Mouse (Mus musculus): ENCODE results near the gene Uqcr10. TPM values are rescaled to one million over a fixed set of nuclear protein-coding genes. Genes with fewer than 3 reads are reported as not detected.

The Uqcr10 gene
- 1,046 and 1,532 TPM in 2 replicates for polyA plus RNA-seq (2016; fragmentation: Nextera tagmentation; extraction: Ambion mirVana)

DNA sequence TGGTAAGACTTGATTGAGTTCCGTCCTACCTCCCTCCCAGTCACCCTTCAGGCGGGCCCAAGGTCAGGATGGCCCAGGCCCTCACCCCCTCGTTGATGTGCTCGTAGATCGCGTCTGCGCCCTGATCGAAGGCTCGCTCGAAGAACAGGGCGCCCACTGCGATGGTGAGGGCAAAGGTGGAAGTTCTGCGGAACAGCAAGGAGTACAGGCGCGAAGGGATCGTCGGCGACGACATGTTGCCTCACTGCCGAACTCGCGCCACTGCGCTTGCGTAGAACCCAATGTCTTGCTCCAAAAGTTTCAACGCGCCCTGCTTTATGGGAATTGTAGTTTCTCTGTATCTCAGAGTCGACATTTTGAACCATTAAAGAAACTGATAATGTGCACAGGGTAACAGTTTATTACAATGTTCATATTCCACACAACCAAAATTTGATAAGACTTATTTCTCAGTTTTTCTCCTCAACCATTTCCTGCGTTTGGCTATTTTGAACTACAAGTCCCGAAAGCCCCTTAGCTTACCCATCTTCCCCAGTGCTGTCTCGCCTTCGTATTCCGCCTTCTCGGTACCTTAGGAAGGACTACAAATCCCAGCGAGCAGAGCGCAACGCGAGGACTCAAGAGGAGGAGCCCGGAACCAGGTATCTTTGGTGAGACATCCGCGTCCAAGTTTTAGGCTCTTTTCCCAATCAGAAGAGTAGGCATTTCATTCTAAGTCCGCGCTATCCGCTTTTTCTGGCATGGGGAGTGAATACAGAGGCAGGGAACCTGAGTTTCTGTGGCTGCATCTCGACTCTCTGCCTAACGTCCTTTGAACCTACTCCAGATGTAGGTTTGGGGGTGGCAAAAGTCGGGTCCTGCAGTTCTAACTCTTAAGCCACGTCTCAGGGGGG, at the start of gene Uqcr10, which contains the start of gene Zmat5:
Gene Uqcr10, minus strand, starts transcription at position 271 of the 893 bp plus-strand sequence.
Gene Zmat5, plus strand, starts transcription at position 607 of the 893 bp plus-strand sequence.
- WGBS: under 1% methylated on average over 47 of the region's 47 CpGs
- no peaks in the 10 kb centered on the region for H3K27me3 ChIP-seq (ENCODE audit: insufficient read depth, poor library complexity, severe bottlenecking)
- peaks cover 13% of the 10 kb centered on the region for H3K4me1 ChIP-seq
- peak; percentile 97 for DNase-seq (ENCODE audit: low spot score)
- no peaks in the 10 kb centered on the region for H3K9me3 ChIP-seq
- H3K4me3 ChIP-seq: peak within 1 kb of the TSS; percentile 78
- peaks cover 30% of the 10 kb centered on the region for H3K36me3 ChIP-seq
- H3K27ac ChIP-seq: peak within 1 kb of the TSS; percentile 92

DNA sequence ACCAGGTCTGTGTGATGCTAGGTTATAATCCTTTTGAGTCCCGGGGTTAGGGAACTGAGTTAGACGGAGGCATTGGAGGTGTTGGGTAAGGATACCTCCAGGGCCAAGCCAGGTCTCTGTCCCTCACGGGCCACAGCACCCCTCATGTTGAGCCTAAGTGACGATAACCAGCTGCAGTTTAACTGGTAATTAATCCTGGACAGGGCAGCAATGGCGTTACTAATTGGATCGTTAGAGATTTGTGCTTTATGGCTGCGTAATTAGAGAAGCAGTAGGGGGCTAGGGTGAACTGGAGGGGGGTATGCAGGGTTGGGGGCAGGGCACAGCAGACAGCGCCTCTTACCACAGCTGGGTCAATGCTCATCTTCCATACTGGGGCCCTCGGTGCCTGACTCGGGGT, 48.7 kb upstream of the Uqcr10 start:
- Histone ChIP-seq H3K27ac (no peak overlapping the region), H3K4me3 (no peak overlapping the region), H3K27me3 (ENCODE audit: insufficient read depth, poor library complexity, severe bottlenecking) (peaks cover 66% of the 10 kb centered on the region), H3K36me3 (no peaks in the 10 kb centered on the region), H3K4me1 (peaks cover 5% of the 10 kb centered on the region; the same call in 1 of the 2 replicates), H3K9me3 (no peaks in the 10 kb centered on the region)
- no peak for DNase-seq (ENCODE audit: low spot score)
- 45% methylated on average over 10 of the region's 10 CpGs for WGBS

DNA sequence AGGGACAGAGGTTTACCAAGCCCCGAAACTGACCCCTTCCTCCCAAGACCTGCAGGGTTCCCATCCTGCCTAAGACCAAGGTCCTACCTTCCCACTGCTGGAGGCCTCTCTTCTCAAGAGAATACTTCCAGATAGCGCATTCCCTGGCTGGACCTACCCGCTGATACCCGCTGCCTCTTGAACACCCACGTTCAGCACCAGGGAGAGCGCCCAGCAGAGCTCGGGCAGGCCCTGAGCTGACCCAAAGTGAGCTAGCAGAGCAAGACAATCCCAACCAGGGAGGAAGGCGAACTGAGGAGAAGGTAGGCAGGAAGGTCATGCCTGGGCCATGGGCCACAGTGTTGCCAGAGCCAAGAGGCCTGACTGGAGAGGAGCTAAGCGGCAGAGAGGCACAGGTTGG, 46.1 kb upstream of the Uqcr10 start:
- Histone ChIP-seq H3K36me3 (no peaks in the 10 kb centered on the region), H3K4me3 (no peak overlapping the region), H3K4me1 (peaks cover 22% of the 10 kb centered on the region), H3K9me3 (no peaks in the 10 kb centered on the region), H3K27me3 (ENCODE audit: insufficient read depth, poor library complexity, severe bottlenecking) (peaks cover 85% of the 10 kb centered on the region), H3K27ac (no peak overlapping the region)
- DNase-seq (ENCODE audit: low spot score): peak; percentile 90
- 3% methylated on average over 9 of the region's 9 CpGs for WGBS

DNA sequence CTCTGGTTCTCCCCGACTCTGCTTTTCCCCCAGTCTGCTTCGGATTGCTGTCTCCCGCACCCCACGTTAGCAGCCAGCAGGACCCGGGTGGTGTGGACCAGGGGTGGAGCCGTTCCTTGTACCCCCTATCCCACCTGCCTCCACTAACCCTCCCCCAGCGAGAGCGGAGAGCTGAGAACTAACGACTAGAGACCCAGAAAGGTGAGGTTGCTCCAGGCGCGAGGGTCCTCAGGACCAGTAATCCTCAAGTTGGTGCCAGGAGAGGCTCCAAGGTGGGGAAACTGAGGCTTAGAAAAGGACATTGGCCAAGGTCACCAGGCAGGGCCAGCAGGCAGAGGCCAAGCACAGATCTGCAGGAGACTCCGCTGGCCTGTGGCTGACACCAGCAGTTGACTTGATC, 43.1 kb upstream of the Uqcr10 start:
- H3K27me3 ChIP-seq (ENCODE audit: insufficient read depth, poor library complexity, severe bottlenecking): peaks cover 98% of the 10 kb centered on the region
- H3K27ac ChIP-seq: no peak overlapping the region
- no peaks in the 10 kb centered on the region for H3K36me3 ChIP-seq
- WGBS: 2% methylated on average over 12 of the region's 12 CpGs
- H3K4me1 ChIP-seq: peaks cover 29% of the 10 kb centered on the region
- peak overlapping the region; percentile 67 for H3K4me3 ChIP-seq
- DNase-seq (ENCODE audit: low spot score): no peak
- H3K9me3 ChIP-seq: no peaks in the 10 kb centered on the region

DNA sequence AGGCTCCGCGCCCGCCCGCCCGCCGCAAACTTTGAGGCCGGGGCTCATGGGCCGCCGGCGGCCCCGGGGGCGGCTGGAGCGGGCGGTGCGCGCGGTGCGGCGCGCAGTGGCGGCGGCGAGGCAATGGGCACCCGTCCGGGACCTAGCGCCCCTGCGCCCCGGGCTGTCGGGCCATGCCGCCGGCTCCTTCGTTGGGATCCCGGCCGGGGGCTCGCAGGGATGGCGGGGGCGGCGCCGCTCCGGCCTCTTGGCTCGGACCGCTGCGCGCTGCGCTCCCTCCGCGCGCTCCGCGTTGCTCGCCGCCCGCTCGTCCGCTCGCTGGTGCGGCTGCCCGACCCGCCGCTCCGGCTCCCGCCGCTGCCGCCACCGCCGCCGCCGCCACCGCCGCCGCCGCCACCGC, 42.6 kb upstream of the Uqcr10 start, which contains the start of gene Cabp7:
Gene Cabp7, minus strand, starts transcription at position 46 of the 400 bp plus-strand sequence.
- H3K4me1 ChIP-seq: peaks cover 29% of the 10 kb centered on the region
- H3K4me3 ChIP-seq: peak within 1 kb of the TSS; percentile 67
- WGBS: 3% methylated on average over 62 of the region's 73 CpGs
- H3K27ac ChIP-seq: no peak within 1 kb of the TSS; the same call in 1 of the 2 replicates
- H3K27me3 ChIP-seq (ENCODE audit: insufficient read depth, poor library complexity, severe bottlenecking): peaks cover 98% of the 10 kb centered on the region
- no peak for DNase-seq (ENCODE audit: low spot score)
- no peaks in the 10 kb centered on the region for H3K9me3 ChIP-seq
- H3K36me3 ChIP-seq: no peaks in the 10 kb centered on the region

DNA sequence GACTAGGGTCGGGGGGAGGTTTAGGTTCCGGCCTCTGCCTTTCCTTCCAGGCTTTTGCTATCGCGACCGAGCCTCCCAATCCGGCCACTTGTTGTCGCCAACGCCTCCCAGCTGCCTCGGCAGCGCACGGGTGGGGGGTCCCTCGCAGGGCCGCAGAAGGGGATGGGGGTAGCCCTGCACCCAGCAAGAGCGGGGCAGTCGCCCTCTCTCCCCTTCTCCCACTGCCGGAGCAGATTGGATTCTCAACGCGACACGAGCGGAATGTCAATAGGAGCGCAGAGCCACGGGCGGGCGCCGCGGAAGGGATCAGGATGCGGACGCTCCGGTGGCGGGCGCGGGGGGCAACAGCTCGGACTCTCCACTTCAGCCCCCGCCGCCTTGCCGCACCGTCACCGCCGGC, 41.8 kb upstream of the Uqcr10 start:
- under 1% methylated on average over 39 of the region's 39 CpGs for WGBS
- peaks cover 29% of the 10 kb centered on the region for H3K4me1 ChIP-seq
- H3K9me3 ChIP-seq: no peaks in the 10 kb centered on the region
- no peaks in the 10 kb centered on the region for H3K36me3 ChIP-seq
- DNase-seq (ENCODE audit: low spot score): no peak
- H3K27me3 ChIP-seq (ENCODE audit: insufficient read depth, poor library complexity, severe bottlenecking): peaks cover 99% of the 10 kb centered on the region
- H3K27ac ChIP-seq: no peak overlapping the region; the same call in 1 of the 2 replicates
- H3K4me3 ChIP-seq: peak overlapping the region; percentile 67

DNA sequence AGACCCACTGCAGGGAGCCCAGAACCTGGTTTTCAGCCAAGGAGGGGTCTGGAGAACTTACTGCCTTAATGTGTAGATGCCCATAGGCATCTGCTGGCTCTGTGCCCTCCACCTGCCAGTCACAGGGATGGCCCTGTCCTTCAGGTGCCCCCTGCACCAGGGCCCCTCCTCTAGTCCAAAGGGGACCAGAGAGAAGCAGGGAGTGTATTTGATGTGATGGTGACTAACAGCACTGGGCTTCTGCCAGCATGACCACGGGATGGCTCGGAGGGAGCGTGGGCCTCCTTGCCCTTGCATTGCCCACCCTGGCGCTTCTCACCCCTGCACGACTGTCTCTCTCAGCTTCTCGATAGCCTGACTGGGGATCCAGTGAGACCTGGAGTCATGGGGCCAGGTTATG, 40.5 kb upstream of the Uqcr10 start:
- peaks cover 98% of the 10 kb centered on the region for H3K27me3 ChIP-seq (ENCODE audit: insufficient read depth, poor library complexity, severe bottlenecking)
- no peaks in the 10 kb centered on the region for H3K36me3 ChIP-seq
- H3K27ac ChIP-seq: no peak overlapping the region
- DNase-seq (ENCODE audit: low spot score): no peak
- no peaks in the 10 kb centered on the region for H3K9me3 ChIP-seq
- 62% methylated on average over 6 of the region's 6 CpGs for WGBS
- no peak overlapping the region for H3K4me3 ChIP-seq
- peaks cover 29% of the 10 kb centered on the region for H3K4me1 ChIP-seq

DNA sequence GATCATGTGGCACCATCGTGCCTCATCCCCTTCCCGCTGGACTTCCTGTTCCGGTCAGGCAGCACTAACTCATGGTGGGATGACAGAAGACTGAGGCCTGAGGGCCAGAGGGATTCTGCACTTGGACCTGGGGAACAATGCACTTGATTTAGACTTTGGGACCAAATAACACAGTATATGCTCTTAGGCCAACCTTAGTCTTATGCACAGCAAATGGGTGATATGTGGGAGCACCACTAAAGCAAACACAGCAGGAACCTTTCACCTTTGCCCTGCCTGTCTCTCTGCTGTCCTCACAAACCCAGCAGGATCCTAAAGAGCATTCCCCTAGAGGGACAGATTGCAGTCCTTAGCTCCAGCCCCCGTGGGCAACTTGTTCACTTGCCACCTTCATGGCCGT, 36.6 kb upstream of the Uqcr10 start:
- H3K4me3 ChIP-seq: no peak overlapping the region
- whole genome bisulfite sequencing: 46% methylated on average over 5 of the region's 5 CpGs
- H3K27me3 ChIP-seq (ENCODE audit: insufficient read depth, poor library complexity, severe bottlenecking): peaks cover 87% of the 10 kb centered on the region
- DNase-seq (ENCODE audit: low spot score): no peak
- H3K9me3 ChIP-seq: no peaks in the 10 kb centered on the region
- H3K27ac ChIP-seq: no peak overlapping the region
- H3K36me3 ChIP-seq: peaks cover 7% of the 10 kb centered on the region; the same call in 1 of the 2 replicates
- H3K4me1 ChIP-seq: peaks cover 19% of the 10 kb centered on the region

DNA sequence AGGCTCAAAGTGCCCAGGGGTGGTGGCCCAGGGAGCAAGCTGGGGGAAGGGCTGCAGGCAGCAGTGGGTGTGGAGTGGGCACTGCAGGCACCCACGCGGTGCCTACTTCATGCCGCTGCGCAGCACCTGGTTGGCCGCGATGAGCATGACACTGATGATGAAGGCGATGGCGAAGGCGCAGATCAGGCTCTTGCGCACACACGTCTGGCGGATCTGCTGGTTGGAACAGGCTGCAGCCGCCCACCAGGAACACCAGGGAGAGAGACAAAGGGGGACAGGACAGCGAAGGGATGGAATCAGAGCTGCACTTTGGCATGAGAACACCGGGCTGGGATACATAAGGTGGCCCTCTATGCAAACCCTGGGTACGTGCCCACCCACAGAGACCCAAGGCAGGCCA, 34.6 kb upstream of the Uqcr10 start:
- DNase-seq (ENCODE audit: low spot score): no peak
- peaks cover 73% of the 10 kb centered on the region for H3K27me3 ChIP-seq (ENCODE audit: insufficient read depth, poor library complexity, severe bottlenecking)

DNA sequence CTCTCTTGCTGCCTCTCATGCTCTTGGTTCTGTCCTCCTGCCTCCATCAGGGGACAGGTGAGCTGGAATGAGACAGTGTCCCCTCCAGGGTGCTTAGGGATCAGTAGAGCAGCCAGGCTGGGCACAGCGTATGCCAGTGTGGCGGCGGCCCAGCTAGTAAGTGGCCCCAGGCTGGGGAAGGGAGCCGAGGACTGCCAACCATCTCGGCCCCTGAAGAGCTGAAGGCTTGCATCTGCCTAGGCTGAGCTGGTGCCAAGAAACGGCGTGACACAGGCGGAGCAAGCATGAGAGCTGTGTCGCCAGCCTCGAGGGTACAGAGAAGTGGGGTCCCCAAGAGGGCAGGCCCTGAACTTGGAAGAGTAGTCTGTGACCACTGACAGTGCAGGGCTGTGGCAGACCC, 33.5 kb upstream of the Uqcr10 start:
- Histone ChIP-seq H3K4me3 (no peak overlapping the region), H3K27me3 (ENCODE audit: insufficient read depth, poor library complexity, severe bottlenecking) (peaks cover 62% of the 10 kb centered on the region), H3K27ac (no peak overlapping the region), H3K9me3 (no peaks in the 10 kb centered on the region), H3K4me1 (peaks cover 22% of the 10 kb centered on the region), H3K36me3 (peaks cover 7% of the 10 kb centered on the region; the same call in 1 of the 2 replicates)
- DNase-seq (ENCODE audit: low spot score): no peak
- 82% methylated on average over 10 of the region's 10 CpGs for WGBS

More for the DNA sequence above, 34.6 kb upstream of the Uqcr10 start:
- Histone ChIP-seq H3K36me3 (peaks cover 7% of the 10 kb centered on the region; the same call in 1 of the 2 replicates), H3K27ac (no peak overlapping the region), H3K4me1 (peaks cover 22% of the 10 kb centered on the region), H3K4me3 (no peak overlapping the region), H3K9me3 (no peaks in the 10 kb centered on the region)
- 91% methylated on average over 16 of the region's 16 CpGs for WGBS

DNA sequence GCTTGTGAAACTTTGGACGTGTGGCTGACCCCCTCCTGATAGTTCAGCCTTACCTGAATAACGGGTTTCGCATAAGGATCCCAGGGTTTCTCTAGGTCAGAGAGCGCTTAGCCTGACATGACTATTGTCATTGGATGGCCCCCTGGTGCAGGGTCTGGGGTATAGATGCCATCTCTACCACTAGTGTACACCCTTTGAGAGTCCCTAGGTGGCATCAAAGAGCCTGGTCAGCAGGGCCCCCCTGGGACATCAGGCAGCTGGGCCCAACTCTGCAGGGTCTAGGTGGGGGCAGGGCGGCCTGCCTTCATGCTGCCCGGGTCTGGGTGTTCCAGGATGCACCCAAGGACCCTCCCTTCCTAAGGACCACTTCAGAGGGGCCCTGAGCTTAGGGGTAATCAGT, 32.2 kb upstream of the Uqcr10 start:
- peaks cover 25% of the 10 kb centered on the region for H3K4me1 ChIP-seq
- no peak for DNase-seq (ENCODE audit: low spot score)
- H3K27me3 ChIP-seq (ENCODE audit: insufficient read depth, poor library complexity, severe bottlenecking): peaks cover 50% of the 10 kb centered on the region
- H3K4me3 ChIP-seq: no peak overlapping the region
- no peaks in the 10 kb centered on the region for H3K9me3 ChIP-seq
- WGBS: 45% methylated on average over 6 of the region's 6 CpGs
- peaks cover 14% of the 10 kb centered on the region; the same call in 1 of the 2 replicates for H3K36me3 ChIP-seq
- no peak overlapping the region for H3K27ac ChIP-seq

DNA sequence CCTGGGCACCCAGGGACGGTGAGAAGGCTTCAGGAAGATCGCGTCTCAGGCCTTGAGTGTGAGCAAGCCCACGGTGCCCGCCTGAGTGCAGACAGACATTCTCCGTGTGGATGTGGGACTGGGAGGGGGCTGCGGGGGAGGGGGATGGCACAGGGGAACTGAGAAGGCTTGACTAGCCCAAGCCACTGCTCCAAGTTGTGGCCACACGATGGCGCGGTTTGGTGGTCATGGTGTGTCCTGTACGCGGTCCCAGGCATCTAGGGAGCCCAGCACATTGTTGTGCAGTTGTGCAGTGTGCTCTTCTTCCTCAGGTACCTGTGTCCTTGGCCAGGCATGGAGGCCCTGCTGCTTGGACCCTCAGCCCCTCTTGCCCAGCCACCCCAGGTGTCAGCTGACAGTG, 30.0 kb upstream of the Uqcr10 start:
- peaks cover 39% of the 10 kb centered on the region for H3K4me1 ChIP-seq
- no peak for DNase-seq (ENCODE audit: low spot score)
- H3K4me3 ChIP-seq: no peak overlapping the region
- 28% methylated on average over 12 of the region's 12 CpGs for WGBS
- peaks cover 19% of the 10 kb centered on the region; the same call in 1 of the 2 replicates for H3K36me3 ChIP-seq
- peaks cover 30% of the 10 kb centered on the region for H3K27me3 ChIP-seq (ENCODE audit: insufficient read depth, poor library complexity, severe bottlenecking)
- H3K9me3 ChIP-seq: no peaks in the 10 kb centered on the region
- no peak overlapping the region for H3K27ac ChIP-seq

DNA sequence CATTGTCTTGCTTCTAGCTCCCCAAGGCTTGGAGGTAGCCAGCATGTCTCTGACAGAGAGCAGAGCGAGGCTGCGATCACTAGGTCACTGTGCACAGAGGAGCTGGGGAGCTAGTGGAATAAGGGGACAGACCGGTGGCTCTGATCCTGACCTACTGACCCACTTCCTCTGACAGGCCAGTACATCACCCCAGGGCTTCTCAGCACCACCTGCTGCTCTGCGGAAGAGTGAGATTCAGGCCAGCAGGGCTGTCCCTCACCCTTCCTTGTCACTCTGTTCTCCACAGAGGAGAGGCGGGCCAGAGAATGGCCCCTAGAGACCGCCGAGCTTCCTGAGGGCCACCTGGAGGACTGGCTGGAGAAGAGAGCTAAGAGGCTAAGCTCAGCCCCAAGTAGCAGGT, 27.6 kb upstream of the Uqcr10 start:
- Histone ChIP-seq H3K9me3 (no peaks in the 10 kb centered on the region), H3K36me3 (peaks cover 12% of the 10 kb centered on the region; the same call in 1 of the 2 replicates), H3K4me1 (peaks cover 39% of the 10 kb centered on the region), H3K27ac (no peak overlapping the region), H3K4me3 (no peak overlapping the region), H3K27me3 (ENCODE audit: insufficient read depth, poor library complexity, severe bottlenecking) (peaks cover 11% of the 10 kb centered on the region)
- WGBS: 71% methylated on average over 7 of the region's 7 CpGs
- no peak for DNase-seq (ENCODE audit: low spot score)

Data from heart, embryonic 10.5 days (tissue).